Mouse (Mus musculus) erythroblast, adult 5-6 weeks (primary cell): ENCODE results near the gene Fam83c. TPM values are rescaled to one million over a fixed set of nuclear protein-coding genes. Genes with fewer than 3 reads are reported as not detected.
"Not testable (repeated sequence)": the region's sequence is repeated elsewhere in the genome, so short reads cannot be mapped to it uniquely, and the experiment has no call there.

Source experiments
- ATAC-seq: replicated peaks from 2 replicates; pipeline ENCODE4 v1.8.0; 2016; ENCODE audit warnings: moderate number of reproducible peaks, mild to moderate bottlenecking, moderate TSS enrichment, inconsistent platforms; ENCODE audit not compliant: poor library complexity, low FRiP score, severe bottlenecking
- total RNA-seq, 2 experiments: library from RNA; stranded (forward) in 1 of 2; stranded (reverse) in 1 of 2; fragments of 150-400 nt in 1 of 2; fragments of 200-764, 138-1000 nt in 1 of 2; gene quantifications; 2 replicates each; pipeline versions ENCODE4 v1.2.3 to v1.2.4; 2015 to 2017; ENCODE audit warnings: low replicate concordance in 2 of 2

The Fam83c gene
- total RNA-seq (2015; ENCODE audit: low replicate concordance) (not detected in 2 replicates), total RNA-seq (2017; ENCODE audit: low replicate concordance) (not detected in 2 replicates)

GRCm38 (mm10) chr2:155834732-155835131 is at the start of gene Fam83c:
TSS of gene Fam83c (minus strand) at chr2:155834854.
- no peak for ATAC-seq

- no peak for ATAC-seq
Observed at GRCm38 (mm10) chr2:155882087-155882486, 47.4 kb upstream of the Fam83c start.

GRCm38 (mm10) chr2:155878964-155879876 is 44.6 kb upstream of the Fam83c start:
- ATAC-seq: no peak

- ATAC-seq: no peak
Observed at GRCm38 (mm10) chr2:155873636-155874035, 39.0 kb upstream of the Fam83c start.

- no peak for ATAC-seq
Observed at GRCm38 (mm10) chr2:155872930-155873507, 38.4 kb upstream of the Fam83c start.

GRCm38 (mm10) chr2:155872486-155872885 is 37.8 kb upstream of the Fam83c start:
- ATAC-seq: no peak

GRCm38 (mm10) chr2:155869772-155870171 is 35.1 kb upstream of the Fam83c start:
- ATAC-seq: no peak

- no peak for ATAC-seq
Observed at GRCm38 (mm10) chr2:155868320-155868719, 33.7 kb upstream of the Fam83c start.

- no peak for ATAC-seq
Observed at GRCm38 (mm10) chr2:155863301-155863867, 28.7 kb upstream of the Fam83c start.

- no peak for ATAC-seq
Observed at GRCm38 (mm10) chr2:155862573-155863300, 28.1 kb upstream of the Fam83c start.

- no peak for ATAC-seq
Observed at GRCm38 (mm10) chr2:155861581-155861980, 26.9 kb upstream of the Fam83c start.

- no peak for ATAC-seq
Observed at GRCm38 (mm10) chr2:155860102-155860501, 25.4 kb upstream of the Fam83c start.

GRCm38 (mm10) chr2:155852536-155852935 is 17.9 kb upstream of the Fam83c start:
- no peak for ATAC-seq

- ATAC-seq: no peak
Observed at GRCm38 (mm10) chr2:155850120-155850519, 15.5 kb upstream of the Fam83c start.

- ATAC-seq: no peak
Observed at GRCm38 (mm10) chr2:155849464-155849863, 14.8 kb upstream of the Fam83c start.

- peak; percentile 80 for ATAC-seq
Observed at GRCm38 (mm10) chr2:155848291-155848690, 13.6 kb upstream of the Fam83c start.

- ATAC-seq: no peak
Observed at GRCm38 (mm10) chr2:155846930-155847329, 12.3 kb upstream of the Fam83c start.

- ATAC-seq: no peak
Observed at GRCm38 (mm10) chr2:155838961-155839360, 4.3 kb upstream of the Fam83c start.

- ATAC-seq: no peak
Observed at GRCm38 (mm10) chr2:155837961-155838360, 3.3 kb upstream of the Fam83c start.

GRCm38 (mm10) chr2:155832087-155832486 is 2.6 kb downstream of the Fam83c start:
- not testable (repeated sequence) for ATAC-seq
